35 mouse cellular contexts compared by ENCODE assay signal in the genomic region with DNA sequence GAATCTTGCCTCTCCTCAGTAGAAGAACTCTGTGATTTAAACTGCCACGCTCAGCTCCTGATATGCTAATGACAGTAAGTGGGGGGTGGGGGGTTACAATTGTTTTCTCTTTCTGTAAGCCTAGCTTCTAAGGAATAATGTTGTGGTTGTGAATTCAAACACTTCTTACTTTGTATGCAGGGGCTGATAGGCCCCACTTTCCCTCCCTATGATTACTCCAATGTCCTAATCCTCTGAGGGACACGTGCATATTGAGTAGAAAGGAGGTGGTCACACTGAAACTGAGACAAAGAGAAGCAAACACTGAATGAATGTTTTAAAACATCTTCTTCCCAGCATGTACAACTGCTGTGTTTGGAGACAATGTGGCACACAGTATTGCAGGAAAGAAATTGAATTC.
"Had no signal": no experiment of that assay in that cellular context is flagged by ENCODE, and none has a peak within 500 bp of the region (broad histone marks: within the 10 kb centered on the region; RNA-seq: fewer than 3 reads in every experiment).

No protein-coding gene starts in this region.

- H3K27ac ChIP-seq: heart, adult 2 months; heart, embryonic 10.5 days; heart, embryonic 13.5 days; heart, embryonic 15.5 days; hindbrain, embryonic 10.5 days; hindbrain, embryonic 12.5 days; hindbrain, embryonic 13.5 days; hindbrain, embryonic 14.5 days; hindbrain, embryonic 15.5 days; hindbrain, postnatal 0 days; kidney, embryonic 15.5 days; kidney, postnatal 0 days; layer of hippocampus, adult 2 months had no signal

- H3K9me3 ChIP-seq: heart, embryonic 10.5 days; heart, embryonic 12.5 days; heart, embryonic 15.5 days; hindbrain, embryonic 10.5 days; hindbrain, embryonic 12.5 days; hindbrain, embryonic 13.5 days; hindbrain, embryonic 15.5 days; kidney, embryonic 15.5 days had no signal

- ATAC-seq: hindbrain, embryonic 16.5 days; hindbrain, postnatal 0 days; inflammation-experienced regulatory T-cells, adult 6 months; intestine, embryonic 16.5 days; intestine, postnatal 0 days had no signal

- H3K27me3 ChIP-seq: heart, embryonic 12.5 days; heart, embryonic 13.5 days; heart, embryonic 15.5 days; hindbrain, embryonic 12.5 days; hindbrain, embryonic 13.5 days; hindbrain, embryonic 15.5 days; kidney, embryonic 15.5 days had no signal

- H3K4me1 ChIP-seq: heart, embryonic 10.5 days; heart, embryonic 12.5 days; heart, embryonic 13.5 days; heart, embryonic 15.5 days; hindbrain, embryonic 10.5 days; hindbrain, embryonic 13.5 days; kidney, embryonic 15.5 days had no signal

- H3K4me2 ChIP-seq: heart, embryonic 11.5 days; heart, embryonic 12.5 days; heart, embryonic 13.5 days; heart, embryonic 15.5 days; hindbrain, embryonic 12.5 days; hindbrain, embryonic 13.5 days; hindbrain, embryonic 14.5 days; hindbrain, embryonic 15.5 days; kidney, embryonic 15.5 days had no signal

- DNase-seq: heart, adult 2 months; heart, postnatal 10 days; heart, postnatal 14 days; heart, postnatal 36 days; heart, postnatal 4 days; kidney, adult 11 months; kidney, adult 18-20 months; kidney, adult 2 months; kidney, adult 8-10 months; kidney, adult 9 months; kidney, postnatal 10 days; kidney, postnatal 14 days; kidney, postnatal 25 days; kidney, postnatal 36 days; kidney, postnatal 4 days; layer of hippocampus, adult 9-11 months; layer of hippocampus, postnatal 36 days had no signal

- H3K4me3 ChIP-seq: heart, adult 2 months; heart, embryonic 10.5 days; heart, embryonic 12.5 days; heart, embryonic 13.5 days; heart, embryonic 15.5 days; hindbrain, embryonic 10.5 days; hindbrain, embryonic 12.5 days; hindbrain, embryonic 13.5 days; hindbrain, embryonic 15.5 days; kidney, embryonic 15.5 days; layer of hippocampus, adult 2 months had no signal

- H3K36me3 ChIP-seq: heart, embryonic 10.5 days; heart, embryonic 12.5 days; heart, embryonic 13.5 days; heart, embryonic 15.5 days; hindbrain, embryonic 10.5 days; hindbrain, embryonic 12.5 days; hindbrain, embryonic 13.5 days; hindbrain, embryonic 15.5 days; kidney, embryonic 15.5 days had no signal

- H3K9ac ChIP-seq: heart, embryonic 12.5 days; heart, embryonic 13.5 days; heart, embryonic 15.5 days; hindbrain, embryonic 12.5 days; hindbrain, embryonic 13.5 days; hindbrain, embryonic 14.5 days; hindbrain, embryonic 15.5 days; kidney, embryonic 15.5 days had no signal
